Mouse (Mus musculus): ENCODE measurements around the gene Cops4. TPM values are rescaled to one million over a fixed set of nuclear protein-coding genes. Genes with fewer than 3 reads are reported as not detected.

Cops4 gene
- polyA plus RNA-seq, 1 experiment from 2014 or later, result 151 TPM

- 90% methylated on average over 9 of the region's 9 CpGs for WGBS
- no peak for ATAC-seq (replicated peaks; ENCODE audit: extremely low read depth, insufficient read depth, low FRiP score)
- Histone ChIP-seq H3K9ac (ENCODE audit: low read length) (no peak overlapping the region), H3K27me3 (ENCODE audit: control insufficient read depth, insufficient read depth, low read length) (no peaks in the 10 kb centered on the region), H3K36me3 (ENCODE audit: control insufficient read depth, insufficient read depth) (peaks cover 16% of the 10 kb centered on the region), H3K4me1 (ENCODE audit: control insufficient read depth, insufficient read depth, low read length) (peaks cover 12% of the 10 kb centered on the region), H3K27ac (ENCODE audit: low read length) (no peak overlapping the region), H3K9me3 (replicated peaks; ENCODE audit: control insufficient read depth, low read length) (no peaks in the 10 kb centered on the region), H3K4me2 (ENCODE audit: low read depth, low read length) (no peak overlapping the region), H3K4me3 (ENCODE audit: low read length) (no peak overlapping the region)
These were observed 6.8 kb downstream of the Cops4 start for GRCm38 (mm10) chr5:100524921-100525320.

GRCm38 (mm10) chr5:100525620-100526019, 7.5 kb downstream of the Cops4 start:
- Histone ChIP-seq H3K27ac (ENCODE audit: low read length) (peak overlapping the region; percentile 66), H3K27me3 (ENCODE audit: control insufficient read depth, insufficient read depth, low read length) (no peaks in the 10 kb centered on the region), H3K9ac (ENCODE audit: low read length) (peak overlapping the region; percentile 25; the same call in 1 of the 2 replicates), H3K4me1 (ENCODE audit: control insufficient read depth, insufficient read depth, low read length) (peaks cover 8% of the 10 kb centered on the region), H3K36me3 (ENCODE audit: control insufficient read depth, insufficient read depth) (peaks cover 22% of the 10 kb centered on the region), H3K9me3 (replicated peaks; ENCODE audit: control insufficient read depth, low read length) (no peaks in the 10 kb centered on the region), H3K4me3 (ENCODE audit: low read length) (no peak overlapping the region), H3K4me2 (ENCODE audit: low read depth, low read length) (peak overlapping the region; percentile 30; the same call in 1 of the 2 replicates)
- 36% methylated on average over 3 of the region's 3 CpGs for WGBS
- 0 out of 2 replicates have a peak, but pooled peaks have one; percentile 47 for ATAC-seq (replicated peaks; ENCODE audit: extremely low read depth, insufficient read depth, low FRiP score)

GRCm38 (mm10) chr5:100526164-100526563, 8.1 kb downstream of the Cops4 start:
- peak overlapping the region; percentile 66 for H3K27ac ChIP-seq (ENCODE audit: low read length)

GRCm38 (mm10) chr5:100535826-100536225, 17.7 kb downstream of the Cops4 start:
- Histone ChIP-seq H3K9ac (ENCODE audit: low read length) (no peak overlapping the region), H3K4me2 (ENCODE audit: low read depth, low read length) (no peak overlapping the region), H3K36me3 (ENCODE audit: control insufficient read depth, insufficient read depth) (peaks cover 35% of the 10 kb centered on the region), H3K4me3 (ENCODE audit: low read length) (no peak overlapping the region), H3K27ac (ENCODE audit: low read length) (no peak overlapping the region), H3K4me1 (ENCODE audit: control insufficient read depth, insufficient read depth, low read length) (no peaks in the 10 kb centered on the region; the same call in 1 of the 2 replicates), H3K9me3 (replicated peaks; ENCODE audit: control insufficient read depth, low read length) (no peaks in the 10 kb centered on the region), H3K27me3 (ENCODE audit: control insufficient read depth, insufficient read depth, low read length) (no peaks in the 10 kb centered on the region)
- WGBS, result 66% methylated on average over 7 of the region's 7 CpGs
- ATAC-seq (replicated peaks; ENCODE audit: extremely low read depth, insufficient read depth, low FRiP score), result no peak

More at GRCm38 (mm10) chr5:100526164-100526563, 8.1 kb downstream of the Cops4 start:
- Histone ChIP-seq H3K4me1 (ENCODE audit: control insufficient read depth, insufficient read depth, low read length) (peaks cover 8% of the 10 kb centered on the region), H3K4me2 (ENCODE audit: low read depth, low read length) (peak overlapping the region; percentile 45), H3K9ac (ENCODE audit: low read length) (no peak overlapping the region), H3K27me3 (ENCODE audit: control insufficient read depth, insufficient read depth, low read length) (no peaks in the 10 kb centered on the region), H3K9me3 (replicated peaks; ENCODE audit: control insufficient read depth, low read length) (no peaks in the 10 kb centered on the region), H3K4me3 (ENCODE audit: low read length) (peak overlapping the region; percentile 10; the same call in 1 of the 2 replicates), H3K36me3 (ENCODE audit: control insufficient read depth, insufficient read depth) (peaks cover 28% of the 10 kb centered on the region)
- WGBS, result 24% methylated on average over 7 of the region's 7 CpGs
- 0 out of 2 replicates have a peak, but pooled peaks have one; percentile 39 for ATAC-seq (replicated peaks; ENCODE audit: extremely low read depth, insufficient read depth, low FRiP score)

- H3K36me3 ChIP-seq (ENCODE audit: control insufficient read depth, insufficient read depth), result peaks cover 30% of the 10 kb centered on the region
- no peak overlapping the region for H3K9ac ChIP-seq (ENCODE audit: low read length)
- H3K4me1 ChIP-seq (ENCODE audit: control insufficient read depth, insufficient read depth, low read length), result no peaks in the 10 kb centered on the region; the same call in 1 of the 2 replicates
- no peak overlapping the region for H3K4me2 ChIP-seq (ENCODE audit: low read depth, low read length)
- WGBS, result 82% methylated on average over 3 of the region's 3 CpGs
- no peak overlapping the region for H3K4me3 ChIP-seq (ENCODE audit: low read length)
- H3K27me3 ChIP-seq (ENCODE audit: control insufficient read depth, insufficient read depth, low read length), result no peaks in the 10 kb centered on the region
- no peak overlapping the region for H3K27ac ChIP-seq (ENCODE audit: low read length)
- ATAC-seq (replicated peaks; ENCODE audit: extremely low read depth, insufficient read depth, low FRiP score), result peak; percentile 67; the same call in 1 of the 2 replicates
- no peaks in the 10 kb centered on the region for H3K9me3 ChIP-seq (replicated peaks; ENCODE audit: control insufficient read depth, low read length)
These were observed 18.5 kb downstream of the Cops4 start for GRCm38 (mm10) chr5:100536638-100537037.

GRCm38 (mm10) chr5:100546294-100547080, 28.4 kb downstream of the Cops4 start:
- no peak for ATAC-seq (replicated peaks; ENCODE audit: extremely low read depth, insufficient read depth, low FRiP score)
- peaks cover 54% of the 10 kb centered on the region for H3K36me3 ChIP-seq (ENCODE audit: control insufficient read depth, insufficient read depth)
- 83% methylated on average over 6 of the region's 6 CpGs for WGBS
- H3K4me2 ChIP-seq (ENCODE audit: low read depth, low read length), result no peak overlapping the region
- H3K9me3 ChIP-seq (replicated peaks; ENCODE audit: control insufficient read depth, low read length), result no peaks in the 10 kb centered on the region
- H3K9ac ChIP-seq (ENCODE audit: low read length), result no peak overlapping the region
- no peak overlapping the region for H3K4me3 ChIP-seq (ENCODE audit: low read length)
- H3K27me3 ChIP-seq (ENCODE audit: control insufficient read depth, insufficient read depth, low read length), result no peaks in the 10 kb centered on the region
- H3K27ac ChIP-seq (ENCODE audit: low read length), result no peak overlapping the region
- no peaks in the 10 kb centered on the region for H3K4me1 ChIP-seq (ENCODE audit: control insufficient read depth, insufficient read depth, low read length)

GRCm38 (mm10) chr5:100548236-100548635, 30.1 kb downstream of the Cops4 start:
- Histone ChIP-seq H3K9ac (ENCODE audit: low read length) (no peak overlapping the region), H3K4me1 (ENCODE audit: control insufficient read depth, insufficient read depth, low read length) (no peaks in the 10 kb centered on the region), H3K9me3 (replicated peaks; ENCODE audit: control insufficient read depth, low read length) (no peaks in the 10 kb centered on the region), H3K4me2 (ENCODE audit: low read depth, low read length) (no peak overlapping the region), H3K27me3 (ENCODE audit: control insufficient read depth, insufficient read depth, low read length) (no peaks in the 10 kb centered on the region), H3K4me3 (ENCODE audit: low read length) (no peak overlapping the region), H3K36me3 (ENCODE audit: control insufficient read depth, insufficient read depth) (peaks cover 40% of the 10 kb centered on the region), H3K27ac (ENCODE audit: low read length) (no peak overlapping the region)
- ATAC-seq (replicated peaks; ENCODE audit: extremely low read depth, insufficient read depth, low FRiP score), result no peak
- WGBS, result 86% methylated on average over 2 of the region's 2 CpGs

GRCm38 (mm10) chr5:100549311-100549710, 31.2 kb downstream of the Cops4 start:
- Histone ChIP-seq H3K4me2 (ENCODE audit: low read depth, low read length) (no peak overlapping the region), H3K4me3 (ENCODE audit: low read length) (no peak overlapping the region), H3K36me3 (ENCODE audit: control insufficient read depth, insufficient read depth) (peaks cover 36% of the 10 kb centered on the region), H3K9ac (ENCODE audit: low read length) (no peak overlapping the region), H3K4me1 (ENCODE audit: control insufficient read depth, insufficient read depth, low read length) (no peaks in the 10 kb centered on the region), H3K27ac (ENCODE audit: low read length) (no peak overlapping the region), H3K27me3 (ENCODE audit: control insufficient read depth, insufficient read depth, low read length) (no peaks in the 10 kb centered on the region), H3K9me3 (replicated peaks; ENCODE audit: control insufficient read depth, low read length) (no peaks in the 10 kb centered on the region)
- WGBS, result 92% methylated on average over 4 of the region's 4 CpGs
- no peak for ATAC-seq (replicated peaks; ENCODE audit: extremely low read depth, insufficient read depth, low FRiP score)

GRCm38 (mm10) chr5:100550151-100550550, 32.0 kb downstream of the Cops4 start:
- no peaks in the 10 kb centered on the region for H3K4me1 ChIP-seq (ENCODE audit: control insufficient read depth, insufficient read depth, low read length)
- H3K36me3 ChIP-seq (ENCODE audit: control insufficient read depth, insufficient read depth), result peaks cover 32% of the 10 kb centered on the region
- no peak overlapping the region for H3K27ac ChIP-seq (ENCODE audit: low read length)
- no peak overlapping the region for H3K4me3 ChIP-seq (ENCODE audit: low read length)
- WGBS, result 95% methylated on average over 1 of the region's 1 CpGs
- no peak for ATAC-seq (replicated peaks; ENCODE audit: extremely low read depth, insufficient read depth, low FRiP score)
- H3K27me3 ChIP-seq (ENCODE audit: control insufficient read depth, insufficient read depth, low read length), result no peaks in the 10 kb centered on the region
- H3K9me3 ChIP-seq (replicated peaks; ENCODE audit: control insufficient read depth, low read length), result no peaks in the 10 kb centered on the region
- no peak overlapping the region for H3K4me2 ChIP-seq (ENCODE audit: low read depth, low read length)
- H3K9ac ChIP-seq (ENCODE audit: low read length), result no peak overlapping the region

Measured in heart, embryonic 16.5 days (tissue).